Mouse (Mus musculus) limb, embryonic 11.5 days (tissue): ENCODE results near the gene Gm973. TPM values are rescaled to one million over a fixed set of nuclear protein-coding genes. Genes with fewer than 3 reads are reported as not detected.
"Not testable (repeated sequence)": the region's sequence is repeated elsewhere in the genome, so short reads cannot be mapped to it uniquely, and the experiment has no call there.

ENCODE experiments used
- ATAC-seq: fragments of 200-750 bp; cut with Nextera tagmentation; 2 replicates; pipeline ENCODE4 v1.8.0; 2017; ENCODE audit warnings: low read depth; ENCODE audit not compliant: insufficient number of reproducible peaks, low FRiP score, low TSS enrichment
- DNase-seq: peaks from one replicate; pipeline ENCODE4 v3.0.0-alpha.2; 2015; ENCODE audit warnings: low spot score
- H3K27ac ChIP-seq: fragments of 300-500 bp; sonication (generic); replicated peaks from 2 replicates; pipeline ENCODE4 v1.5.1; 2014; ENCODE audit warnings: low read depth, mild to moderate bottlenecking, low read length
- H3K27me3 ChIP-seq: fragments of 300-500 bp; sonication (generic); 2 replicates; pipeline ENCODE4 v1.6.1; 2014; ENCODE audit warnings: mild to moderate bottlenecking, low read length, mixed read lengths; ENCODE audit not compliant: control insufficient read depth, insufficient read depth
- H3K36me3 ChIP-seq: fragments of 300-500 bp; sonication (generic); 2 replicates; pipeline ENCODE4 v1.6.1; 2014; ENCODE audit warnings: mild to moderate bottlenecking, low read length, moderate library complexity, mixed read lengths; ENCODE audit not compliant: control insufficient read depth, insufficient read depth
- H3K4me1 ChIP-seq: fragments of 300-500 bp; sonication (generic); 2 replicates; pipeline ENCODE4 v1.6.1; 2014; ENCODE audit warnings: low read length, mixed read lengths; ENCODE audit not compliant: control insufficient read depth, insufficient read depth
- H3K4me2 ChIP-seq: fragments of 300-500 bp; sonication (generic); 2 replicates; pipeline ENCODE4 v1.6.1; 2014; ENCODE audit warnings: low read depth, mild to moderate bottlenecking, moderate library complexity; ENCODE audit not compliant: severe bottlenecking
- H3K4me3 ChIP-seq: fragments of 300-500 bp; sonication (generic); 2 replicates; pipeline ENCODE4 v1.5.1; 2014; ENCODE audit warnings: low read depth, low read length
- H3K9ac ChIP-seq: fragments of 300-500 bp; sonication (generic); 2 replicates; pipeline ENCODE4 v1.6.1; 2014; ENCODE audit warnings: mild to moderate bottlenecking, low read length
- H3K9me3 ChIP-seq: fragments of 300-500 bp; sonication (generic); 2 replicates; pipeline ENCODE4 v1.6.1; 2016; ENCODE audit warnings: low read length; ENCODE audit not compliant: control insufficient read depth
- WGBS: fragments of 180-500 bp; shearing (Covaris S2); extraction: QIAGEN DNeasy Blood & Tissue Kit; methylation state at CpG from one replicate; pipeline ENCODE4 v1.1.7; 2014; 5-methylcytosine and 5-hydroxymethylcytosine counted together
- polyA plus RNA-seq: library from polyadenylated mRNA; unstranded; fragments of >200 nt; fragmentation: Nextera tagmentation; extraction: Ambion mirVana; gene quantifications from 2 replicates; pipeline ENCODE4 v1.2.1, GENCODE M21; 2014

Gm973 gene
- polyA plus RNA-seq, 1 experiment from 2014 or later, result 0.51 TPM

GRCm38 (mm10) chr1:59642488-59642887, 126.4 kb downstream of the Gm973 start:
- H3K36me3 ChIP-seq, result peaks cover 6% of the 10 kb centered on the region; the same call in 1 of the 2 replicates
- no peak for ATAC-seq

GRCm38 (mm10) chr1:59646502-59646901, 130.4 kb downstream of the Gm973 start:
- not testable (repeated sequence) for H3K4me1 ChIP-seq, H3K9ac ChIP-seq, H3K36me3 ChIP-seq, H3K27ac ChIP-seq, H3K9me3 ChIP-seq, H3K4me3 ChIP-seq, H3K4me2 ChIP-seq, H3K27me3 ChIP-seq, DNase-seq, ATAC-seq
- WGBS, result 92% methylated on average over 2 of the region's 2 CpGs

More at GRCm38 (mm10) chr1:59642488-59642887, 126.4 kb downstream of the Gm973 start:
- H3K27me3 ChIP-seq, result no peaks in the 10 kb centered on the region
- no peak overlapping the region for H3K4me2 ChIP-seq
- no peak overlapping the region for H3K4me3 ChIP-seq
- no peaks in the 10 kb centered on the region for H3K9me3 ChIP-seq
- no peak overlapping the region for H3K9ac ChIP-seq
- DNase-seq, result no peak
- WGBS, result 85% methylated on average over 1 of the region's 1 CpGs
- H3K27ac ChIP-seq, result no peak overlapping the region
- H3K4me1 ChIP-seq, result no peaks in the 10 kb centered on the region

GRCm38 (mm10) chr1:59651201-59651819, 135.2 kb downstream of the Gm973 start:
- Histone ChIP-seq H3K27ac (no peak overlapping the region), H3K4me3 (no peak overlapping the region), H3K9ac (no peak overlapping the region), H3K4me2 (no peak overlapping the region), H3K36me3 (peaks cover 3% of the 10 kb centered on the region; the same call in 1 of the 2 replicates), H3K27me3 (no peaks in the 10 kb centered on the region), H3K9me3 (no peaks in the 10 kb centered on the region), H3K4me1 (no peaks in the 10 kb centered on the region)
- DNase-seq (no peak), ATAC-seq (no peak)
- 97% methylated on average over 3 of the region's 3 CpGs for WGBS

GRCm38 (mm10) chr1:59653243-59653911, 137.3 kb downstream of the Gm973 start:
- ATAC-seq (no peak), DNase-seq (no peak)
- Histone ChIP-seq H3K27ac (no peak overlapping the region), H3K36me3 (no peaks in the 10 kb centered on the region; the same call in 1 of the 2 replicates), H3K9ac (no peak overlapping the region), H3K4me3 (no peak overlapping the region), H3K27me3 (no peaks in the 10 kb centered on the region), H3K4me1 (no peaks in the 10 kb centered on the region), H3K4me2 (no peak overlapping the region), H3K9me3 (no peaks in the 10 kb centered on the region)
- 94% methylated on average over 3 of the region's 3 CpGs for WGBS

GRCm38 (mm10) chr1:59656244-59657171, 140.4 kb downstream of the Gm973 start:
- Histone ChIP-seq H3K9me3 (no peaks in the 10 kb centered on the region), H3K27ac (no peak overlapping the region), H3K4me1 (no peaks in the 10 kb centered on the region), H3K27me3 (no peaks in the 10 kb centered on the region), H3K4me3 (no peak overlapping the region), H3K9ac (no peak overlapping the region), H3K36me3 (no peaks in the 10 kb centered on the region; the same call in 1 of the 2 replicates), H3K4me2 (no peak overlapping the region)
- DNase-seq (no peak), ATAC-seq (no peak)
- 93% methylated on average over 7 of the region's 7 CpGs for WGBS

- WGBS, result 70% methylated on average over 3 of the region's 3 CpGs
These were observed 147.5 kb downstream of the Gm973 start for GRCm38 (mm10) chr1:59663456-59664135.

GRCm38 (mm10) chr1:59668871-59669270, 152.8 kb downstream of the Gm973 start:
- 86% methylated on average over 2 of the region's 2 CpGs for WGBS
- DNase-seq, result no peak
- H3K36me3 ChIP-seq, result no peaks in the 10 kb centered on the region
- no peak overlapping the region for H3K27ac ChIP-seq
- no peak overlapping the region for H3K9ac ChIP-seq
- H3K9me3 ChIP-seq, result no peaks in the 10 kb centered on the region
- no peak for ATAC-seq
- no peak overlapping the region for H3K4me3 ChIP-seq
- H3K4me2 ChIP-seq, result 0 out of 2 replicates have a peak overlapping the region, but pooled peaks have one; percentile 7
- no peaks in the 10 kb centered on the region for H3K27me3 ChIP-seq
- H3K4me1 ChIP-seq, result no peaks in the 10 kb centered on the region

More at GRCm38 (mm10) chr1:59663456-59664135, 147.5 kb downstream of the Gm973 start:
- DNase-seq (no peak), ATAC-seq (no peak)
- H3K4me1 ChIP-seq, result no peaks in the 10 kb centered on the region
- no peak overlapping the region for H3K27ac ChIP-seq
- no peaks in the 10 kb centered on the region for H3K36me3 ChIP-seq
- H3K4me2 ChIP-seq, result no peak overlapping the region
- H3K9ac ChIP-seq, result no peak overlapping the region
- no peak overlapping the region for H3K4me3 ChIP-seq
- no peaks in the 10 kb centered on the region for H3K9me3 ChIP-seq
- H3K27me3 ChIP-seq, result no peaks in the 10 kb centered on the region
